Mouse (Mus musculus) small intestine, adult 2 months (tissue): Measurements from ENCODE around the gene Slc25a25. TPM values are rescaled to one million over a fixed set of nuclear protein-coding genes. Genes with fewer than 3 reads are reported as not detected.

Source experiments
- H3K27ac ChIP-seq: fragments of 200-500 bp; 2 replicates; pipeline ENCODE4 v1.5.1; 2012; ENCODE audit warnings: low read depth, low read length, control low read depth, inconsistent platforms; ENCODE audit not compliant: insufficient read depth
- H3K27me3 ChIP-seq: fragments of 200-500 bp; 2 replicates; pipeline ENCODE4 v1.6.1; 2012; ENCODE audit warnings: mild to moderate bottlenecking, moderate library complexity, low read length, inconsistent platforms; ENCODE audit not compliant: control insufficient read depth, insufficient read depth
- H3K36me3 ChIP-seq: fragments of 200-500 bp; 2 replicates; pipeline ENCODE4 v1.6.1; 2012; ENCODE audit warnings: mild to moderate bottlenecking, low read length, control low read depth, inconsistent platforms; ENCODE audit not compliant: control insufficient read depth, insufficient read depth
- H3K4me1 ChIP-seq: fragments of 200-500 bp; 2 replicates; pipeline ENCODE4 v1.6.1; 2012; ENCODE audit warnings: low read length, inconsistent platforms, mixed read lengths; ENCODE audit not compliant: control insufficient read depth, insufficient read depth, insufficient read length
- H3K4me3 ChIP-seq: fragments of 200-500 bp; 2 replicates; pipeline ENCODE4 v1.5.1; 2012; ENCODE audit warnings: low read depth, mild to moderate bottlenecking, control low read depth, inconsistent platforms, low read length, moderate library complexity
- CTCF ChIP-seq: fragments of 200-500 bp; IDR thresholded peaks from 2 replicates; pipeline ENCODE4 v1.5.1; 2012; ENCODE audit warnings: low read depth, mild to moderate bottlenecking, control low read depth, inconsistent platforms, low read length, moderate library complexity, mixed read lengths; ENCODE audit not compliant: insufficient replicate concordance, insufficient read length; ENCODE audit errors: extremely low read depth
- POLR2A ChIP-seq: fragments of 200-500 bp; IDR thresholded peaks from 2 replicates; pipeline ENCODE4 v1.6.1; 2012; ENCODE audit warnings: low read depth, mild to moderate bottlenecking, control low read depth, inconsistent platforms, low read length, moderate library complexity
- WGBS: fragments of 180-500 bp; shearing (Covaris S2); methylation state at CpG from one replicate; pipeline ENCODE4 v1.1.7; 2018; 5-methylcytosine and 5-hydroxymethylcytosine counted together
- polyA plus RNA-seq: library from polyadenylated mRNA; depleted of rRNA; stranded (reverse); fragments of >200 nt; gene quantifications from 2 replicates; pipeline ENCODE4 v1.2.3, GENCODE M21; 2012

Slc25a25 gene
- polyA plus RNA-seq, 1 experiment, result 27.0 TPM

DNA sequence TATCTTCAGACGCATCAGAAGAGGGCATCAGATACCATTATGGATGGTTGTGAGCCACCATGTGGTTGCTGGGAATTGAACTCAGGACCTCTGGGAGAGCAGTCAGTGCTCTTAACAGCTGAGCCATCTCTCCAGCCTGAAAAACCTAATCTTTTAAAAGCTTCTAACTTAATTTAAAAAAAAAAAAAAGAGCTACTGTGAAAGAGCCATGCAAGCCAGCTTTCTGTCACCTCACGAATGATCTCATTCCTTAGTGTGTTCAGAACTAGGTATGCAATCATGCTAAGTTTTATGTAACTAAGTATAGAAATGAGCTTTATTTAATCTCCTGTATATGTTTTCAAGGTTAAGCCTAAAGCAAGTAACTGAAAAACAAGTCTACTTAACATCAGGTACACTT is 8.4 kb upstream of the Slc25a25 start:
- H3K27me3 ChIP-seq, result no peaks in the 10 kb centered on the region
- no peak overlapping the region for H3K4me3 ChIP-seq
- H3K4me1 ChIP-seq, result peaks cover 5% of the 10 kb centered on the region; the same call in 1 of the 2 replicates
- no peak overlapping the region for H3K27ac ChIP-seq
- H3K36me3 ChIP-seq, result peaks cover 7% of the 10 kb centered on the region; the same call in 1 of the 2 replicates
- TF ChIP-seq POLR2A, result no peak
- TF ChIP-seq CTCF, result no peak
- 95% methylated on average over 2 of the region's 2 CpGs for WGBS

DNA sequence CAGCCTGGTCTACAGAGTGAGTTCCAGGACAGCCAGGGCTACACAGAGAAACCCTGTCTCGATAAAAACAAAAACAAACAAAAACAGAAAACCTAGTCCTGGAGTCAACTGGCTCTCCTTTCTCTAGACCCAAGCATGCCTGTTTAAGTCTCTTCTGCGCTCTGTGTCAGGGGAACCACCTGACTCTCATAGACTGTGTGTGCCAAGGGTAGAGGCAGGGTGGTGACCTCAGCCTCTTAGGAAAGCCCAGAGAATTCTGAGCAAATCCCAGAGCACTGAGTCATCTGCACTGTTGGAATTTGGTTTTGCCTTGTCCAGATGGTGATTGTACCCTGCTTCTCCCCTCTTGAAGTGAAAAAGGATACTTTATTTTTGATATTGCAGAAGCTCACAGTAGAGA is 7.1 kb upstream of the Slc25a25 start:
- TF ChIP-seq POLR2A (no peak), CTCF (no peak)
- H3K4me1 ChIP-seq, result no peaks in the 10 kb centered on the region; the same call in 1 of the 2 replicates
- H3K27me3 ChIP-seq, result no peaks in the 10 kb centered on the region
- peaks cover 7% of the 10 kb centered on the region; the same call in 1 of the 2 replicates for H3K36me3 ChIP-seq
- no peak overlapping the region for H3K4me3 ChIP-seq
- WGBS, result 78% methylated on average over 2 of the region's 2 CpGs
- no peak overlapping the region for H3K27ac ChIP-seq

DNA sequence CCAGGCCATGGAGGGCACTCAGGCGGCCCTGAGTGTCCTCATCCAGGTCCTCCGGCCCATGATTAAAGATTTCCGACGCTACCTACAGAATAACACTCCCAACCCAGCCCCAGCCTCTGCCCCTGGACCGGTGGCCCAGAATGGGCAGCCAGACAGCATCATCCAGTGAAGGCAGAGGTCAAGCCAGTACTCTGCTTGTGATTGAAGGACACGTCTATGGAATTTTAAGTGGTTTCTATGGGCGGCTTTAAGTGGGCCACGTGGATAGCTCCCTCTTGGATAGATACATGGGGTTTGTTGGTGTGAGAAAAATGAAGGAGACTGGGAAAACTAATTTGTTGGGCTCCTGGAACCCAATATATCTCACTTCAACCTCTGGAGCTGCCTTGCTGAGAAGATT is 3.9 kb upstream of the Slc25a25 start:
- H3K36me3 ChIP-seq, result peaks cover 7% of the 10 kb centered on the region; the same call in 1 of the 2 replicates
- TF ChIP-seq POLR2A (no peak), CTCF (no peak)
- H3K27me3 ChIP-seq, result no peaks in the 10 kb centered on the region
- H3K27ac ChIP-seq, result no peak overlapping the region
- WGBS, result 94% methylated on average over 8 of the region's 8 CpGs
- peaks cover 8% of the 10 kb centered on the region for H3K4me1 ChIP-seq
- no peak overlapping the region for H3K4me3 ChIP-seq

DNA sequence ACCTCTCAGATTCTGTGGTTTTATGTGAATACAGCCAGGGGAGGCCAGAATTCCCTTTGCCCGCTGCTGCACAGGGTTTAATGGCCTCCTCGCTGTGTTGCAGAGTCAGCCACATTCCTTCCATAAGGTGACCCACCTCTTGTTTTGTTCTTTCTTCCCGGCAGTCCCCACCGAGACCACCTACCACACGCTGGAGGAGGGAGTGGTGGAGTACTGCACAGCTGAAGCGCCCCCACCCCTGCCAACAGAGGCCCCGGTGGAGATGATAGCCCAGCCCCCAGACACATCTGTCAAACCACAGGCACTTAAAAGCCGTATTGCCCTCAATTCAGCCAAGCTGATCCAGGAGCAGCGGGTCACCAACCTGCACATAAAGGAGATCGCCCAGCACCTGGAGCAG is 3.4 kb upstream of the Slc25a25 start:
- peaks cover 8% of the 10 kb centered on the region for H3K4me1 ChIP-seq
- no peak overlapping the region for H3K27ac ChIP-seq
- no peaks in the 10 kb centered on the region for H3K27me3 ChIP-seq
- no peak overlapping the region for H3K4me3 ChIP-seq
- TF ChIP-seq CTCF, result no peak
- no peak for TF ChIP-seq POLR2A
- peaks cover 7% of the 10 kb centered on the region; the same call in 1 of the 2 replicates for H3K36me3 ChIP-seq
- 93% methylated on average over 10 of the region's 10 CpGs for WGBS

DNA sequence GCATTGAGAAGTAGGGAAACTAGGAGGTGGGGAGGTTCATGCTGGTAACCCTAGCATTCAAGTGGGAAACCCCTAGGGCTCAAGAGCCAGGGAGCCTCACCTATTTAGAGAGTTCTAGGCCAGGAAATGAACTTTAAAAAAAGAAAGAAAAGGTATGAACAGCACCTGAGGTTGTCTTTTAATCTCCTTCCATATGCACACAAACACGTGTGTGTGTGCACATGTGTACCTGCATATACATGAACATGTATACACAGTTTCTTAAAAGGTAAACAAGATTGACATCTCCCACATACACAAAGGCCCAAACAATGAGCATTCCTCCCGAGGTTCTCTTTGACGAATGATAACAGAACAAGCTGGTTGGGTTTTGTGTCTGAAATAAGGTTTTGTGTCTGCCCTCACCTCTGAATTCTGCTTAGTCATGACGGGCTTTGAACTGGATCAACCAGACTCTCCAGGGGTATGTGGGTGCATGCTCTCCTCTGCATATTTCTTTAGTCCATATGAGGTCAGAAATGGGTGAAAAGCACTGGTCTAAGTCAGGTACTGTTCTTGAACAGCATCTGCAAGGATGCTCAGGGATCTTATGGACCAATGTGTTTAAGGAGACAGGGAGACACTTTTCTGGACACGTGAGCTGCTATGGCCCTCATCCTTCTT is 2.5 kb upstream of the Slc25a25 start:
- Histone ChIP-seq H3K27me3 (no peaks in the 10 kb centered on the region), H3K4me1 (peaks cover 8% of the 10 kb centered on the region), H3K27ac (no peak overlapping the region), H3K4me3 (no peak overlapping the region), H3K36me3 (peaks cover 7% of the 10 kb centered on the region; the same call in 1 of the 2 replicates)
- TF ChIP-seq POLR2A, result no peak
- no peak for TF ChIP-seq CTCF
- 66% methylated on average over 5 of the region's 5 CpGs for WGBS

DNA sequence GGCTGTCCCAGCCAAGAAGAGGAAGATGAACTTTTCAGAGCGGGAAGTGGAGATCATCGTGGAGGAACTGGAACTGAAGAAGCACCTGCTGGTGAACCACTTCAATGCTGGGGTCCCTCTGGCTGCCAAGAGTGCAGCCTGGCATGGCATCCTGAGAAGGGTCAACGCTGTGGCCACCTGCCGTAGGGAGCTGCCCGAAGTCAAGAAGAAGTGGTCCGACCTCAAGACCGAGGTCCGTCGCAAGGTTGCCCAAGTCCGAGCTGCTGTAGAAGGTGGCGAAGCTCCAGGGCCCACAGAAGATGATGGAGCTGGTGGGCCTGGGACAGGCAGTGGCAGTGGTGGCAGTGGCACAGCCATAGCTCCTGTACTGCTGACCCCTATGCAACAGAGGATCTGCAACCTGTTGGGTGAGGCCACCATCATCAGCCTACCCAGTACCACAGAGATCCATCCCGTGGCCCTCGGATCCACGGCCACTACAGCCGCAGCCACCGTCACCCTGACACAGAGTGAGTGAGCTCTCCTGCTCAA is 1.3 kb upstream of the Slc25a25 start:
- Histone ChIP-seq H3K27ac (peak overlapping the region; percentile 48), H3K4me1 (peaks cover 10% of the 10 kb centered on the region), H3K4me3 (peak overlapping the region; percentile 50), H3K27me3 (no peaks in the 10 kb centered on the region), H3K36me3 (peaks cover 7% of the 10 kb centered on the region; the same call in 1 of the 2 replicates)
- 89% methylated on average over 16 of the region's 16 CpGs for WGBS
- TF ChIP-seq POLR2A (no peak), CTCF (no peak)

DNA sequence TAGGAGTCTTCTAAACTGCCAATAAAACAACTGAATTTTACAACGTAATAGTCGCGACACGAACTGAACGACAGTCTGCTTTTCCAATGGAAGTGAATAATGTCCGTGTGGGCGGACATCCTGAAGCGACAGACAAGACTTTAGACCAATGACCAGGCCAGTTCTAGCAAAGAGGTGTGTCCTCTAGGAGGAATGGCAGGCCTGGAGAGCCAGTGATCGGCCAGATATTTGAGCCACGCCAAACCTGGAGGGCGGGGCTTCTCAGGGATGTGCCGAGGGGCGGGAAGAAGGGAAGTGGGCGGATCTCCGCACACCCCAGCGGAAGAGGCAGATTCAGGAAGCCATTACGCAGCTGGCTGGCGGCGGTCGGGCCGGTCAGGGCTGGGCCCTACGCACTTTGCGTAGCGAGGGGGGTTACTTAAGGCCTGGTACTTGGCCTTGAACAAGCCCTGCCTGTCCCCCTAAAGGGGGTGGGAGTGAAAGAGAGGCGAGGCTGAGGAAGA is 676 bp upstream of the Slc25a25 start:
- TF ChIP-seq POLR2A, result 0 out of 2 replicates have a peak, but pooled peaks have one; percentile 24
- no peak for TF ChIP-seq CTCF
- WGBS, result under 1% methylated on average over 25 of the region's 25 CpGs
- H3K36me3 ChIP-seq, result peaks cover 8% of the 10 kb centered on the region
- H3K27ac ChIP-seq, result peak overlapping the region; percentile 98
- H3K27me3 ChIP-seq, result no peaks in the 10 kb centered on the region
- H3K4me1 ChIP-seq, result peaks cover 12% of the 10 kb centered on the region
- peak overlapping the region; percentile 50 for H3K4me3 ChIP-seq
